ENCODE assay signal across 20 mouse cellular contexts in the genomic region with DNA sequence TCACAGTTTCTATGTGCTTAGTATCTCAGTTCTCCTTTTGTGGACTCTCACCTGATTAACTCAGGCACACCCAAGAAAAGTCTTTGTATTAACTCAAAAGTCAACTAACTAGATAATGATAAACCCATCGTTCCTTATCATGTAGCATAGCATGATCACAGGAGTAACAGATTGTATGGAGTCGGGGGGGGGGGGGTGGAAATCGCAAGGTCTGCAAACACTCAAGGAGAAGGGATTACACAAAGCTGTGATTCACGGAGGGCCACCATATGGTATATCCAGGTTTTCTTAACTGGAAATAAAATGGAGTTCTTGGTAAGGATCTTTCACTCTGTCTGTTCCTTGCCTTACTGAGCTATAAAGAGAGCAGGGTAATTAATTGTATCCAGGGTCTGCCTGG.
DNase-seq lines count a peak whose midpoint lies in the region; ATAC-seq lines count a peak whose summit lies in the region.
"Had no signal": no experiment of that assay in that cellular context is flagged by ENCODE, and none has a peak within 500 bp of the region (broad histone marks: within the 10 kb centered on the region; RNA-seq: fewer than 3 reads in every experiment).

No protein-coding gene starts in this region.

- WGBS in forebrain, embryonic 16.5 days = 71% methylated on average over 4 of the region's 4 CpGs
- WGBS in forebrain, embryonic 12.5 days = 90% methylated on average over 4 of the region's 4 CpGs
- 52% methylated on average over 4 of the region's 4 CpGs for WGBS in intestine, embryonic 16.5 days
- 87% methylated on average over 4 of the region's 4 CpGs for WGBS in neural tube, embryonic 15.5 days
- WGBS in midbrain, embryonic 15.5 days = 83% methylated on average over 4 of the region's 4 CpGs

- H3K4me2 ChIP-seq in forebrain, embryonic 16.5 days (ENCODE audit: low read length) = no peak overlapping the region
- no peak overlapping the region for H3K4me2 ChIP-seq in forebrain, embryonic 12.5 days
- H3K4me2 ChIP-seq in intestine, embryonic 16.5 days (ENCODE audit: low read depth, low read length) = no peak overlapping the region
- H3K4me2 ChIP-seq in neural tube, embryonic 15.5 days = no peak overlapping the region
- H3K4me2 ChIP-seq in midbrain, embryonic 15.5 days = no peak overlapping the region
- H3K4me2 ChIP-seq: hindbrain, embryonic 13.5 days had no signal

- H3K4me1 ChIP-seq in forebrain, embryonic 16.5 days (replicated peaks; ENCODE audit: control insufficient read depth, insufficient read depth, low read length) = no peaks in the 10 kb centered on the region
- H3K4me1 ChIP-seq in forebrain, embryonic 12.5 days = no peaks in the 10 kb centered on the region
- no peaks in the 10 kb centered on the region for H3K4me1 ChIP-seq in intestine, embryonic 16.5 days (ENCODE audit: control insufficient read depth, insufficient read depth, low read length)
- H3K4me1 ChIP-seq in neural tube, embryonic 15.5 days = no peaks in the 10 kb centered on the region
- no peaks in the 10 kb centered on the region for H3K4me1 ChIP-seq in midbrain, embryonic 15.5 days
- H3K4me1 ChIP-seq: embryonic facial prominence, embryonic 10.5 days; heart, embryonic 10.5 days; hindbrain, embryonic 13.5 days had no signal

- H3K9me3 ChIP-seq in forebrain, embryonic 16.5 days (ENCODE audit: control insufficient read depth, low read length) = no peaks in the 10 kb centered on the region
- no peaks in the 10 kb centered on the region for H3K9me3 ChIP-seq in forebrain, embryonic 12.5 days
- H3K9me3 ChIP-seq in intestine, embryonic 16.5 days (ENCODE audit: control insufficient read depth, low read length) = no peaks in the 10 kb centered on the region
- no peaks in the 10 kb centered on the region for H3K9me3 ChIP-seq in neural tube, embryonic 15.5 days (replicated peaks)
- no peaks in the 10 kb centered on the region for H3K9me3 ChIP-seq in midbrain, embryonic 15.5 days
- H3K9me3 ChIP-seq: embryonic facial prominence, embryonic 10.5 days; heart, embryonic 10.5 days; hindbrain, embryonic 13.5 days had no signal

- no peaks in the 10 kb centered on the region for H3K36me3 ChIP-seq in forebrain, embryonic 16.5 days (ENCODE audit: control insufficient read depth, insufficient read depth)
- no peaks in the 10 kb centered on the region for H3K36me3 ChIP-seq in forebrain, embryonic 12.5 days (replicated peaks)
- no peaks in the 10 kb centered on the region for H3K36me3 ChIP-seq in intestine, embryonic 16.5 days (ENCODE audit: control insufficient read depth, insufficient read depth, low read length)
- H3K36me3 ChIP-seq in neural tube, embryonic 15.5 days = no peaks in the 10 kb centered on the region
- no peaks in the 10 kb centered on the region for H3K36me3 ChIP-seq in midbrain, embryonic 15.5 days (replicated peaks)
- H3K36me3 ChIP-seq: embryonic facial prominence, embryonic 10.5 days; heart, embryonic 10.5 days; hindbrain, embryonic 13.5 days had no signal

- no peaks in the 10 kb centered on the region for H3K27me3 ChIP-seq in forebrain, embryonic 16.5 days (replicated peaks; ENCODE audit: control insufficient read depth, insufficient read depth, low read length)
- H3K27me3 ChIP-seq in forebrain, embryonic 12.5 days = no peaks in the 10 kb centered on the region
- no peaks in the 10 kb centered on the region for H3K27me3 ChIP-seq in intestine, embryonic 16.5 days (replicated peaks; ENCODE audit: control insufficient read depth, insufficient read depth, low read length)
- no peaks in the 10 kb centered on the region for H3K27me3 ChIP-seq in neural tube, embryonic 15.5 days (replicated peaks)
- H3K27me3 ChIP-seq in midbrain, embryonic 15.5 days (replicated peaks) = no peaks in the 10 kb centered on the region
- H3K27me3 ChIP-seq: hindbrain, embryonic 13.5 days had no signal

- 0 out of 2 replicates have a peak, but pooled peaks have one; percentile 31 for ATAC-seq in forebrain, embryonic 16.5 days
- ATAC-seq in forebrain, embryonic 12.5 days (ENCODE audit: low FRiP score) = no peak
- peak; percentile 66 for ATAC-seq in intestine, embryonic 16.5 days
- no peak for ATAC-seq in neural tube, embryonic 15.5 days (ENCODE audit: low FRiP score)
- ATAC-seq in midbrain, embryonic 15.5 days (replicated peaks) = no peak
- ATAC-seq: activated CD4-positive, CD25-positive, alpha-beta regulatory T cell, adult 4 months; Patski had no signal

- no peak overlapping the region for H3K27ac ChIP-seq in forebrain, embryonic 16.5 days (ENCODE audit: low read length)
- H3K27ac ChIP-seq in forebrain, embryonic 12.5 days = no peak overlapping the region
- H3K27ac ChIP-seq in intestine, embryonic 16.5 days (ENCODE audit: low read length) = no peak overlapping the region
- H3K27ac ChIP-seq in neural tube, embryonic 15.5 days (replicated peaks) = no peak overlapping the region
- H3K27ac ChIP-seq in midbrain, embryonic 15.5 days = no peak overlapping the region
- H3K27ac ChIP-seq: embryonic facial prominence, embryonic 10.5 days; heart, embryonic 10.5 days; hindbrain, embryonic 13.5 days had no signal

- peak; percentile 9 for DNase-seq in layer of hippocampus, adult 9-11 months
- no peak for DNase-seq in layer of hippocampus, postnatal 25 days (ENCODE audit: extremely low spot score in 1 of 2, low spot score in 1 of 2)
- DNase-seq: adrenal gland, postnatal 14 days; cerebellum, adult 2 months; cerebellum, postnatal 10 days; gastrocnemius, postnatal 10 days; heart, adult 18-20 months; heart, postnatal 10 days; heart, postnatal 4 days; kidney, adult 11 months had no signal

- no peak overlapping the region for H3K9ac ChIP-seq in forebrain, embryonic 16.5 days (replicated peaks; ENCODE audit: low read depth, low read length)
- no peak overlapping the region for H3K9ac ChIP-seq in forebrain, embryonic 12.5 days
- no peak overlapping the region for H3K9ac ChIP-seq in intestine, embryonic 16.5 days (ENCODE audit: low read depth, low read length)
- H3K9ac ChIP-seq in neural tube, embryonic 15.5 days (replicated peaks) = no peak overlapping the region
- H3K9ac ChIP-seq in midbrain, embryonic 15.5 days = no peak overlapping the region
- H3K9ac ChIP-seq: hindbrain, embryonic 13.5 days had no signal

- H3K4me3 ChIP-seq in forebrain, embryonic 16.5 days (replicated peaks; ENCODE audit: low read length) = no peak overlapping the region
- H3K4me3 ChIP-seq in forebrain, embryonic 12.5 days (replicated peaks) = no peak overlapping the region
- no peak overlapping the region for H3K4me3 ChIP-seq in intestine, embryonic 16.5 days (ENCODE audit: low read length)
- no peak overlapping the region for H3K4me3 ChIP-seq in neural tube, embryonic 15.5 days (replicated peaks)
- H3K4me3 ChIP-seq in midbrain, embryonic 15.5 days = no peak overlapping the region
- H3K4me3 ChIP-seq: embryonic facial prominence, embryonic 10.5 days; heart, embryonic 10.5 days; hindbrain, embryonic 13.5 days had no signal

Comparison
In these comparisons a context has a peak if more than half of its experiments do, and no peak if none do; other contexts are left out.
1. ATAC-seq: peak in forebrain, embryonic 16.5 days (single experiment) and intestine, embryonic 16.5 days (single experiment); none in forebrain, embryonic 12.5 days (single experiment), neural tube, embryonic 15.5 days (single experiment) and midbrain, embryonic 15.5 days (single experiment).